Mouse (Mus musculus): Measurements from ENCODE around the gene Igsf3. TPM values are rescaled to one million over a fixed set of nuclear protein-coding genes. Genes with fewer than 3 reads are reported as not detected.

Igsf3 gene
- polyA plus RNA-seq, 1 experiment from 2014 or later: 4.3 TPM

DNA sequence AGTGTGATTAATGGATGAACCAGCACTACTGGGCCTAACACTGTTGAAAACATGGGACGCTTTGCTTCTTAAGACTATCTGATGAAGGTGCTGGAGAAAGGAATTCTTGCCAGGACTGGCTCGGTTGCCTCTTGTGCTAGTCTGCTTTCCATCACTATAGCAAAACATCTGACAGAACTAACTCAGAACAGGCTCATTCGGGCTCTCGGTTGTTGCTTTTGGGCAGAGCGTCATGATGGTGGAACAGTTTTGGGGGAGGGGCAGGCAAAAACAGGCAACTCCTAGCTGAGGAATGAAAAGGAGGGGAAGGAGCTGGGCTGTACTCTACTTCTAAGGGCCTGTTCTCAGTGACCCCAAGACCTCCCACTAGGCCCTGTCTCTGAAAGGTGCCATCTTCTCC is 4.8 kb downstream of the Igsf3 start:
- Histone ChIP-seq H3K27ac (ENCODE audit: low read length) (no peak overlapping the region), H3K36me3 (ENCODE audit: control insufficient read depth, insufficient read depth) (no peaks in the 10 kb centered on the region), H3K9me3 (replicated peaks; ENCODE audit: control insufficient read depth, low read length) (no peaks in the 10 kb centered on the region), H3K4me1 (ENCODE audit: control insufficient read depth, low read depth, low read length) (peaks cover 19% of the 10 kb centered on the region), H3K4me3 (ENCODE audit: low read depth, low read length) (no peak overlapping the region), H3K9ac (ENCODE audit: low read depth, low read length) (no peak overlapping the region), H3K27me3 (ENCODE audit: control insufficient read depth, insufficient read depth, low read depth, low read length) (peaks cover 3% of the 10 kb centered on the region; the same call in 1 of the 2 replicates), H3K4me2 (ENCODE audit: low read depth, low read length) (no peak overlapping the region)
- no peak for ATAC-seq (ENCODE audit: low read depth)
- WGBS (ENCODE audit: insufficient replicate concordance): 76% methylated on average over 5 of the region's 5 CpGs

DNA sequence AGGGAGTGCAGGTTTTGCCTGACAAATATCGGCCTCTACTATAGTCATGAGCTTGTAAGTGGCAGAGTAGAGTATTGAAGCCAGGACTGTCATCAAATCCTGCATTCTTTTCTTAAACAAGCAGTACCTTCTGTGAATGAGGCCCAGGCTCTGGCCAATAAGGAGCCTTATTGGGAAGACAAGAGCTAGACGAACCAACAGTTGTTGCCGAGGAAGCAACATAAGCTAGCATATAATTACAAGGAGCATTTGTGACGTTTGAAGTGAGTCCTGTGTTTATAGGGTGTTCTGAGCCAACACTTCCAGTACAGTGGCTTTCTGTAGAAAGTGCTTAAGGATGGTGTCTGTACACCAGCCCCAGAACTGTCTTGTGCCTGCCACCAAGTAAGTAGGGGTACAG is 5.9 kb downstream of the Igsf3 start:
- H3K4me3 ChIP-seq (ENCODE audit: low read depth, low read length): no peak overlapping the region
- no peak overlapping the region for H3K27ac ChIP-seq (ENCODE audit: low read length)
- H3K9me3 ChIP-seq (replicated peaks; ENCODE audit: control insufficient read depth, low read length): no peaks in the 10 kb centered on the region
- H3K4me1 ChIP-seq (ENCODE audit: control insufficient read depth, low read depth, low read length): peaks cover 10% of the 10 kb centered on the region
- ATAC-seq (ENCODE audit: low read depth): no peak
- H3K27me3 ChIP-seq (ENCODE audit: control insufficient read depth, insufficient read depth, low read depth, low read length): no peaks in the 10 kb centered on the region; the same call in 1 of the 2 replicates
- H3K36me3 ChIP-seq (ENCODE audit: control insufficient read depth, insufficient read depth): no peaks in the 10 kb centered on the region
- no peak overlapping the region for H3K9ac ChIP-seq (ENCODE audit: low read depth, low read length)
- WGBS (ENCODE audit: insufficient replicate concordance): 65% methylated on average over 4 of the region's 4 CpGs
- no peak overlapping the region for H3K4me2 ChIP-seq (ENCODE audit: low read depth, low read length)

DNA sequence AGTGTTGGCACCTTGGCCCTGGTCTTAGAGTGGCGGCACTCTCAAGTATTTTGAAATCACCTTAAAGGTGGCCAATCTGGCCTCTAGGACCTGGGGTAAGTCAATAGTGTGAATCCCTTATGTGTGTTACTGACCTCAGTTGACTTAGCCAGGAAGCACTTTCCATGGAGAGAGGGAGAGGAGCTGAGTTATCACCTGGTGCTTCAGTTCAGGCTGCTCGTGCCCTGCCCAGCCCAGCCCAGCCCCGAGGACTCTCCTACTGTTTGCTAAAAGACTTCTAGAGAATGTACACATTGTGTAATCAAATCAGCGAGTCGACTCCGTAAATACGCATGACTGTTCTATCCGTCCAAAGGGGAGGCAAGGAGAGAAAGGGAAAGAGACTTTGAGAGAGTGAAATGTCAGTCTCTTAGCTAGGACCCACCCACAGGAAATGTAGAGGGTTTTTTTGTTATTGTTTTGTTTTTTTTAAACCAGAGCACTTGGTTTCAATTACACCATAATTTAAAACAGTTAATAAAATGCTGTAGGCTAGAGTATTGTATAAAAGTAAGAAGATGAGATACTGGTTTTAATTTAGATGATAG is 9.6 kb downstream of the Igsf3 start:
- Histone ChIP-seq H3K36me3 (ENCODE audit: control insufficient read depth, insufficient read depth) (no peaks in the 10 kb centered on the region), H3K9me3 (replicated peaks; ENCODE audit: control insufficient read depth, low read length) (no peaks in the 10 kb centered on the region), H3K4me3 (ENCODE audit: low read depth, low read length) (no peak overlapping the region), H3K27ac (ENCODE audit: low read length) (no peak overlapping the region), H3K27me3 (ENCODE audit: control insufficient read depth, insufficient read depth, low read depth, low read length) (no peaks in the 10 kb centered on the region), H3K4me2 (ENCODE audit: low read depth, low read length) (no peak overlapping the region), H3K4me1 (ENCODE audit: control insufficient read depth, low read depth, low read length) (no peaks in the 10 kb centered on the region; the same call in 1 of the 2 replicates), H3K9ac (ENCODE audit: low read depth, low read length) (no peak overlapping the region)
- no peak for ATAC-seq (ENCODE audit: low read depth)
- WGBS (ENCODE audit: insufficient replicate concordance): 46% methylated on average over 8 of the region's 8 CpGs

DNA sequence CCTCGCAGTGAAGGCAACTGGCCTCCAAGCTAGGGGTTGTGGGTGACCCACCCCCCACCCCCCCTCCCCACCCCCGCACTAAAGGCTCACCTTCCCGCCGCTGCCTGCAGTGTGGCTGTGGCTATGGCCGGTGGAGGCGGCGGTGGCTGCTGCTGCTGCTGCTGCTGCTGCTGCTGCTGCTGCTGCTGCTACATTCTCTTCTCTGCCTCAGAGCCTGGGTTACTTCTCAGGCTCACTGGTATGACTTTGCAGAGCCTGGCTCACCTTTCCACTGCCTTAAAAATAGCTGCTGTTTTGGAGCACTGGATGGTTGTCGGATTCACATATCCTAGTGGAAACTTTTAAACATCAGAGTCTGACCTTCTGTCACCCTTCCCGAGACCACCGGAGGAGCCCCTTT is 11.0 kb downstream of the Igsf3 start:
- Histone ChIP-seq H3K27me3 (ENCODE audit: control insufficient read depth, insufficient read depth, low read depth, low read length) (no peaks in the 10 kb centered on the region), H3K4me2 (ENCODE audit: low read depth, low read length) (no peak overlapping the region), H3K36me3 (ENCODE audit: control insufficient read depth, insufficient read depth) (no peaks in the 10 kb centered on the region), H3K9me3 (replicated peaks; ENCODE audit: control insufficient read depth, low read length) (no peaks in the 10 kb centered on the region), H3K27ac (ENCODE audit: low read length) (no peak overlapping the region), H3K4me3 (ENCODE audit: low read depth, low read length) (no peak overlapping the region), H3K9ac (ENCODE audit: low read depth, low read length) (no peak overlapping the region), H3K4me1 (ENCODE audit: control insufficient read depth, low read depth, low read length) (no peaks in the 10 kb centered on the region; the same call in 1 of the 2 replicates)
- ATAC-seq (ENCODE audit: low read depth): no peak
- 23% methylated on average over 9 of the region's 10 CpGs for whole genome bisulfite sequencing (ENCODE audit: insufficient replicate concordance)

DNA sequence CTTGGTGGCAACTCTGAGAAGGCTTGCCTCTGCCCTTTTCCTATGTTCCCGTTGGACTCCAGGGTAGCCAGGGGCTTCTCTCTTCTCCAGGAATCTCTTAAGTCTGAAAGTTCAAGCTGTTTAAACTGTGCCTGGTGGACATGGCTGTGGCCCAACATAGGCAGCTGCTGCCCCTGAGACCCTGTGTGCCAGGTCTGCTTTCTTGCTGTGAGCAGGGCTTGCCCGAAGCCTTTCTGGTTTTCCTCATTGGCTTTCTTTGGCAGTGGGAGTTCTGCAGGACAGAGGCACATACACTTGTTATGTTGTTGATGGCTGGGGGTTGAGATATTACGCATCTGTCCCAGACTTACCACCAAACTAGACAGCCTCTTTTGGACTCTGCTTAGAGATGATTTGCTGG is 12.7 kb downstream of the Igsf3 start:
- 76% methylated on average over 3 of the region's 3 CpGs for WGBS (ENCODE audit: insufficient replicate concordance)
- Histone ChIP-seq H3K9me3 (replicated peaks; ENCODE audit: control insufficient read depth, low read length) (no peaks in the 10 kb centered on the region), H3K36me3 (ENCODE audit: control insufficient read depth, insufficient read depth) (no peaks in the 10 kb centered on the region), H3K4me3 (ENCODE audit: low read depth, low read length) (no peak overlapping the region), H3K4me2 (ENCODE audit: low read depth, low read length) (no peak overlapping the region), H3K4me1 (ENCODE audit: control insufficient read depth, low read depth, low read length) (no peaks in the 10 kb centered on the region; the same call in 1 of the 2 replicates), H3K27me3 (ENCODE audit: control insufficient read depth, insufficient read depth, low read depth, low read length) (no peaks in the 10 kb centered on the region), H3K9ac (ENCODE audit: low read depth, low read length) (no peak overlapping the region), H3K27ac (ENCODE audit: low read length) (no peak overlapping the region)
- ATAC-seq (ENCODE audit: low read depth): no peak

DNA sequence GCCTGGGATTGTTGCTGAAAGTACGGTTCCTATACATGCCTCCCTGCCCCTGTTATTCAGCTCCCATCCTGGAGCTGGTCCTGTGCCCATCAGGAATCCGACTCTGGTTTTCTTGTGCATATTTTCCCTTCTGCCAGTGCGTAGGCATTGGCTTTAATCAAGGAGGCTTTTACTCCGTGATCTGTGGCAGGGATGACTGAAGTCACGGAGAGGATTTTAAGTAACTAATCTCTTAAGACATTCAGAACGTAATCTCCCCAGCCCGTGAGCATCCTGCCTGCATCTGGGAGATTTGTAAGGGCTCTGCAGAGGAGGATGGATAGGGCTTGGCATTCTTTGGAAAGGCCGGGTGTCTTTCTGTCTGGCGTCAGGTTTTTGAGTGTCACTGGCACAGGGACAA is 13.6 kb downstream of the Igsf3 start:
- no peaks in the 10 kb centered on the region for H3K27me3 ChIP-seq (ENCODE audit: control insufficient read depth, insufficient read depth, low read depth, low read length)
- no peak overlapping the region for H3K4me2 ChIP-seq (ENCODE audit: low read depth, low read length)
- no peaks in the 10 kb centered on the region for H3K36me3 ChIP-seq (ENCODE audit: control insufficient read depth, insufficient read depth)
- no peak for ATAC-seq (ENCODE audit: low read depth)
- no peak overlapping the region for H3K9ac ChIP-seq (ENCODE audit: low read depth, low read length)
- no peaks in the 10 kb centered on the region for H3K9me3 ChIP-seq (replicated peaks; ENCODE audit: control insufficient read depth, low read length)
- no peaks in the 10 kb centered on the region; the same call in 1 of the 2 replicates for H3K4me1 ChIP-seq (ENCODE audit: control insufficient read depth, low read depth, low read length)
- no peak overlapping the region for H3K27ac ChIP-seq (ENCODE audit: low read length)
- 67% methylated on average over 9 of the region's 9 CpGs for WGBS (ENCODE audit: insufficient replicate concordance)
- H3K4me3 ChIP-seq (ENCODE audit: low read depth, low read length): no peak overlapping the region

DNA sequence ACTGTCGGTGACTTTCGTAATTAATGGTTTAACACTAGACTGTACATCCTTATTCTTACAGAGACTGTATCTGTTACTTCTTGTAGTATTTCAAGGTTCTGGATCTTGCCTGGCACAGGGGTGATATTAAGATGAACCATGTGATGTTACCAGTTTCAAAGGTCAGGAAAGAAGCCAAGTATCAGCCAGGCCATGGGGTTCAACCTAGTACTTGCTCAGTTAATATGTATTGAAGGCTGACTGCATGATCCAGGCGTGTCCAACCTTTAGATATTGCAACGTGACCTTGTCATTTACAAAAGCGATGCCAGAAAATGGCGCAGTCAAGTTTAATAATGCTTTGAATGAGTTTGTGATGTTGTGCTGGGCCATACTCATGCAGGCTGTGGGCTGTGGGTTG is 15.1 kb downstream of the Igsf3 start:
- 79% methylated on average over 6 of the region's 6 CpGs for WGBS (ENCODE audit: insufficient replicate concordance)
- ATAC-seq (ENCODE audit: low read depth): no peak
- Histone ChIP-seq H3K4me3 (ENCODE audit: low read depth, low read length) (no peak overlapping the region), H3K27me3 (ENCODE audit: control insufficient read depth, insufficient read depth, low read depth, low read length) (no peaks in the 10 kb centered on the region), H3K4me2 (ENCODE audit: low read depth, low read length) (no peak overlapping the region), H3K9me3 (replicated peaks; ENCODE audit: control insufficient read depth, low read length) (no peaks in the 10 kb centered on the region), H3K27ac (ENCODE audit: low read length) (no peak overlapping the region), H3K4me1 (ENCODE audit: control insufficient read depth, low read depth, low read length) (no peaks in the 10 kb centered on the region; the same call in 1 of the 2 replicates), H3K9ac (ENCODE audit: low read depth, low read length) (no peak overlapping the region), H3K36me3 (ENCODE audit: control insufficient read depth, insufficient read depth) (no peaks in the 10 kb centered on the region)

DNA sequence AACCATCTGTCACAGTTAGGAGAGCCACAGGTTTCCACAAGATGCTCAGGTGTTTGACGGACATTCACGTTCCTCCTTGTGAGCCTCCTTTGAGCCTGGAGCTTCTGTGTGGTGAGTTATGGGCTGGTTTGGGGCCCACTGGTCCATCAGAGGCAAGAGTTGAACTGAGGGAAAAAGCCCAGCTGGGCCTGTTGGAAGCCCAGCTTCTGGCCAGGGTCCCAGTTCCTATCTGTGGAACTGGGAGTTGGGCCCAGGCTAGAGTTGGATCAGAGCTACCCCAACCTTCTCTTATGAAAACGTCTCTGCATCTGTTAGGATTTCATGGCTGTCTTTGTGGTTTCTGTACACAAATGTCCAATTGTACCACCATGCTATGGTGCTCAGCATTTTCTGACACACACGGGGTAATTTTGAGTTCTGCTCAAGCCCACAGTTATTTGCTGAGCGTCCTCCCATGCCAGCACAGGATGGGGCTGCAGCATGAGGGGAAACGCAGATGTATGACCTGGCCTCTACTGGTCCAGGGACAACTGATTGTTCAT is 16.3 kb downstream of the Igsf3 start:
- Histone ChIP-seq H3K9me3 (replicated peaks; ENCODE audit: control insufficient read depth, low read length) (no peaks in the 10 kb centered on the region), H3K27ac (ENCODE audit: low read length) (no peak overlapping the region), H3K4me3 (ENCODE audit: low read depth, low read length) (no peak overlapping the region), H3K36me3 (ENCODE audit: control insufficient read depth, insufficient read depth) (no peaks in the 10 kb centered on the region), H3K4me1 (ENCODE audit: control insufficient read depth, low read depth, low read length) (no peaks in the 10 kb centered on the region), H3K27me3 (ENCODE audit: control insufficient read depth, insufficient read depth, low read depth, low read length) (no peaks in the 10 kb centered on the region; the same call in 1 of the 2 replicates), H3K4me2 (ENCODE audit: low read depth, low read length) (no peak overlapping the region), H3K9ac (ENCODE audit: low read depth, low read length) (no peak overlapping the region)
- 63% methylated on average over 6 of the region's 6 CpGs for WGBS (ENCODE audit: insufficient replicate concordance)
- ATAC-seq (ENCODE audit: low read depth): no peak

DNA sequence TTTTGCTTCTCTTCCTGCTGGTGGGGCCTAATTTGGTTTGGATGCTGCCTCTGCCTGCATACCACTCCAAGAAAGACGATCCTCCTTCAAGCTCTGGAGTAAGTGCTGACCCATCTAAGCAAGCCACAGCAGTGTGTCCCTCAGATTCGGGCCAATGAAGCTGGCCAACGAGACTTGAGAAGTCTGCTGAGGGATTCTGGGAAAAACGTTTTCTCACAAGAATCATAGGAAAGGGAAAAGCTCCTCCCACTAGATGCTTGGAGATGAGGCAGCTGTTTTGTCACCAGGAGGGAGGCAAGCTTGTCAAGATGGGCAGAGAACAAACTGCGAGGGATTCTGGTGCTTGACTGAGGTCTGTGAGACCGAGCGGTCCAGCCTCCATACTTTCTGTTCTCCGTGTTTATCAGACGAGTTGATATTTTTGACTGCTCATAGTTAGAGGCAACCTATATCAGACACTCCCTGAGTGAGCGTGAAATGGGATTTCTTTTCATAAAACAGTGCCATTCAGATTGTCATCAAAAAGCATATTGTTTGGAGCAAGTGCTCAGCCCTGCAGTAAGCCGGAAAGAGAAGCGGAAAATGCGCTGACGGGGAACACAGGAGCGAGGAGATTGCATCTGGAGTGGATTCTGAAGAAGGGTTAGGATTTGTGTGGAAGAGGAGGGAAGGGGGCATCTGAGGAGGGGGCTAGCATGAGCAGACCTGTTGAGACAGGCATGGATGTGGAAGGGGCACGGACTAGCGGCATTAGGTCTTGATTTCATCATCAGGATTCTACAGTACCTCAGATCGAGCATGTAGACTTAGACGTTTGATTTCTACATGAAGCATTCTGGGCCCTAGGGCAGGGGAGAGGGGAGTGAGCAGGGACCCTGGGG is 17.0 kb downstream of the Igsf3 start:
- H3K27me3 ChIP-seq (ENCODE audit: control insufficient read depth, insufficient read depth, low read depth, low read length): no peaks in the 10 kb centered on the region; the same call in 1 of the 2 replicates
- no peak overlapping the region for H3K27ac ChIP-seq (ENCODE audit: low read length)
- no peaks in the 10 kb centered on the region for H3K4me1 ChIP-seq (ENCODE audit: control insufficient read depth, low read depth, low read length)
- ATAC-seq (ENCODE audit: low read depth): no peak
- H3K4me3 ChIP-seq (ENCODE audit: low read depth, low read length): no peak overlapping the region
- H3K36me3 ChIP-seq (ENCODE audit: control insufficient read depth, insufficient read depth): no peaks in the 10 kb centered on the region
- H3K9me3 ChIP-seq (replicated peaks; ENCODE audit: control insufficient read depth, low read length): no peaks in the 10 kb centered on the region
- no peak overlapping the region for H3K9ac ChIP-seq (ENCODE audit: low read depth, low read length)
- WGBS (ENCODE audit: insufficient replicate concordance): 78% methylated on average over 19 of the region's 19 CpGs
- no peak overlapping the region for H3K4me2 ChIP-seq (ENCODE audit: low read depth, low read length)

All from liver, embryonic 16.5 days (tissue).